Mouse (Mus musculus): ENCODE results near the gene Thnsl1.
"Not testable (repeated sequence)": the region's sequence is repeated elsewhere in the genome, so short reads cannot be mapped to it uniquely, and the experiment has no call there.

Gene Thnsl1

DNA sequence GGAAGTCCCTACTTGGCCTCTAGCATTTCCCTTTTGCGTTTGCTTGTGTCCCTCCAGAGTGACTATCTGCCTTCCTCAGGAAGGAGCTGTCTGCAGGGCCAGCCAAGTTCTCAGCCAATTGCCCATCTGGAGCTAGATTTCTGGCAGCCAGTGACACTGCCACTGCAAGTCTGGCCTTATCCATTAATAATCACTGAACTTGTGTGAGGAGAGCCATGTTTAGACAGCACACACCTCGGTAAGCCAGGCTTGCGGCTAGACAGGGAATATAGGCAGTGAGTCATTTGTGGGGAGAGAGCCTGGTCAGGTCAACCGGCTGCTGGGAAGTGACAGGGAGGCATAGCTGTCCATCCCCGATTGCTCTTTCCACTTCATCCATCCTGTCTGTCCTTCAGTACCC is 31.3 kb downstream of the Thnsl1 start:
- DNase-seq (ENCODE audit: low read depth, low spot score): no peak

DNA sequence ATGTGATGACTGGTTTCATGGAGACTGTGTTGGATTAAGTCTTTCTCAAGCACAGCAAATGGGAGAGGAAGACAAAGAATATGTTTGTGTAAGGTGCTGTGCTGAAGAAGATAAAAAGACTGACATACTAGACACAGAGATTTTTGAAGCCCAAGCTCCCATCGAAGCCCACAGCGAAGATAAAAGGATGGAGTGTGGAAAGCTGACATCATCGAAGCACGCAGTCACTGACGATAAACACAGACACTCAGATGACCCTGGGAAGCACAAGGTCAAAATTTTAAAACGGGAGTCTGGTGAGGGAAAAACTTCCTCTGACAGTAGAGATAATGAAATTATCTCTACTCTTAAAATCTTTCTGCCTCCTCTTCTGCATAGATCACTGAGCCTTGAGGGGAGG is 38.6 kb downstream of the Thnsl1 start:
- not testable (repeated sequence) for DNase-seq (ENCODE audit: low read depth, low spot score)

DNA sequence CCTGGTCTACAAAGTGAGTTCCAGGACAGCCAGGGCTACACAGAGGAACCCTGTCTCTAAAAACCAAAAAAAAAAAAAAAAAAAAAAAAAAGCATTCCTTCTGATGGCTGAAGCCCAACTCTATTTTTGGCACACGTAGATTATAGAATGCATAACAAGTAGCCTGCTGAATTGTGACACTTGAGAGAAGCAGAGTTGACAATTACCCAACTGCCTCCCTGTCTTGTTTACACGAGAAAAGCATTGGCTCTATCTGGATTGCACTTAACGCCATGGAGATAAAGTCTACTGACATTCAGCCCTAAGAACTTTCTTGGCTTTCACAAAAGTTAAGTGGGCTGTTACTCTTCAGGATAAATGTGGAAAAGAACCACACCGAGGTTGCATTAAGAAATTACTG is 39.5 kb downstream of the Thnsl1 start:
- no peak for DNase-seq (ENCODE audit: low read depth, low spot score)

- DNase-seq (ENCODE audit: low read depth, low spot score): no peak
Measured at GRCm38 (mm10) chr2:21245477-21246102, 40.1 kb downstream of the Thnsl1 start.

GRCm38 (mm10) chr2:21253644-21254043 is 48.1 kb downstream of the Thnsl1 start:
- no peak for DNase-seq (ENCODE audit: low read depth, low spot score)

DNA sequence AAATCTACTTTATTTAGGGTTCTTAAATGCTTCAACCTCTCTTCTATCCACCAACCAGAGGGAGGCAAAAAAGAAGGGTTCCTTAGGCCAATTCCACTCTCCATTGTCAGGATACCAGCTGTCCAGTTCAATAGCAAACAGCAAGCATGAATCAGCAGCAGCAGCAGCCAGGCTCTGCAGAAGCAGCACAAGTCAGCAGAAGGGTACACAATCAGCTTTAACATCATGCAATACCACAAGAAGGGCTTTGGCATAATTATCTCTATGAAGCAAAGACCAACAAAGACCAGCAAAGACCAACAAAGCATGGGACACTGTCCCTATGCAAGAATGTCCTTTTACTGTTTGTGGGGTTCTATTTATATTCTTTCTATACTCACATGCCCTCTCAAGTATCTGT is 48.8 kb downstream of the Thnsl1 start:
- no peak for DNase-seq (ENCODE audit: low read depth, low spot score)

DNA sequence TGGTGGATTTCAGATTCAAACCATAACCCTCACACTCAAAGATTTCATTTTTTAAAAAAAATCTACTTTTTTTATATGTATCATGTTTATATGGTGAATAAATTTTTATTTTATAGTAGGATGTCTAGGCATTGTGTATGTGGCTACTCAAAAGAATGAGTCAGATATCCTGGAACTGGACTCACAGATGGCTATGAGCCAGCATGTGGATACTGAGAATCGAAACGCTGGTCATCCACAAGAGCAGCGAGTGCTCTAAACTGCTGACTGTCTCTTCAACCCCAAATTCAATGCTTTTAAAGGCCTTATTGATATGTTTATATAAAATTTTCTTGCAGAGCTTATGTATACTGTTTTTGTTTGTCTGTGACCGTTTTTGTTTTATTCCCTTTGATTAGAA is 52.8 kb downstream of the Thnsl1 start:
- DNase-seq (ENCODE audit: low read depth, low spot score): no peak

- DNase-seq (ENCODE audit: low read depth, low spot score): no peak
Measured at GRCm38 (mm10) chr2:21259081-21259480, 53.6 kb downstream of the Thnsl1 start.

DNA sequence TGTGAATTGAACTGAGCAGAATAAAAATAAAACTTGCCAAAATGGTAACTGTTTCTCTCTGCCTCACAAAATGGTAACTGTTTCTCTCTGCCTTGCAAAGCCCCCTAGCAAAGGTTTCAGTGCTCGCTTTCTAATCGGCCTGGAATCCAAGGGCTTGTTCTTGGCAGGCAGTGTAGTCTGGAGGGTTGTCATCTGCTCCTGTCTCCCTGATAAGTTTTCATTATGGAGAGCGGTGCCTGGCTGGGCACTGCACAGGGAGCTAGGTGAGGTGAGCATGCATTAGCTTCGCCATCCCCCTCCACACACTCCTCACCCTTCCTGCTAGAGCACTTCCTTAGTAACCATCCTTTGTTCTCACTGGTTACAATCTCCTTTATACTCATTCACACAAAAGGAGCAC is 54.5 kb downstream of the Thnsl1 start:
- DNase-seq (ENCODE audit: low read depth, low spot score): no peak

GRCm38 (mm10) chr2:21261370-21262006 is 56.0 kb downstream of the Thnsl1 start:
- DNase-seq (ENCODE audit: low read depth, low spot score): peak; percentile 66

- DNase-seq (ENCODE audit: low read depth, low spot score): no peak
Measured at GRCm38 (mm10) chr2:21264031-21264430, 58.5 kb downstream of the Thnsl1 start.

Data from brain, embryonic 18.5 days (tissue).